Mouse (Mus musculus) limb, embryonic 12.5 days (tissue): ENCODE measurements around the gene Hoxd11. TPM values are rescaled to one million over a fixed set of nuclear protein-coding genes. Genes with fewer than 3 reads are reported as not detected.
A peak's percentile ranks its signal among the peaks of the same experiment; 100 is the strongest.

Experiments used
- ATAC-seq: fragments of 200-750 bp; cut with Nextera tagmentation; 2 replicates; pipeline ENCODE4 v1.8.0; 2017; ENCODE audit warnings: low read depth, moderate TSS enrichment; ENCODE audit not compliant: insufficient number of reproducible peaks, insufficient read depth, low FRiP score, low TSS enrichment
- H3K27ac ChIP-seq: fragments of 300-500 bp; sonication (generic); 2 replicates; pipeline ENCODE4 v1.5.1; 2016; ENCODE audit warnings: mild to moderate bottlenecking, moderate library complexity
- H3K27me3 ChIP-seq: fragments of 300-500 bp; sonication (generic); 2 replicates; pipeline ENCODE4 v1.6.1; 2016; ENCODE audit warnings: mild to moderate bottlenecking, moderate library complexity
- H3K36me3 ChIP-seq: fragments of 300-500 bp; sonication (generic); 2 replicates; pipeline ENCODE4 v1.6.1; 2016; ENCODE audit warnings: mild to moderate bottlenecking, moderate library complexity
- H3K4me1 ChIP-seq: fragments of 300-500 bp; sonication (generic); replicated peaks from 2 replicates; pipeline ENCODE4 v1.6.1; 2016
- H3K4me2 ChIP-seq: fragments of 300-500 bp; sonication (generic); 2 replicates; pipeline ENCODE4 v1.6.1; 2016; ENCODE audit warnings: mild to moderate bottlenecking, moderate library complexity
- H3K4me3 ChIP-seq: fragments of 300-500 bp; sonication (generic); replicated peaks from 2 replicates; pipeline ENCODE4 v1.5.1; 2016; ENCODE audit warnings: mild to moderate bottlenecking
- H3K9ac ChIP-seq: fragments of 300-500 bp; sonication (generic); replicated peaks from 2 replicates; pipeline ENCODE4 v1.6.1; 2016; ENCODE audit warnings: mild to moderate bottlenecking, moderate library complexity
- H3K9me3 ChIP-seq: fragments of 300-500 bp; sonication (generic); 2 replicates; pipeline ENCODE4 v1.6.1; 2016; ENCODE audit warnings: mild to moderate bottlenecking, moderate library complexity
- WGBS: fragments of 180-500 bp; shearing (Covaris S2); methylation state at CpG from one replicate; pipeline ENCODE4 v1.1.7; 2016; 5-methylcytosine and 5-hydroxymethylcytosine counted together
- polyA plus RNA-seq: library from polyadenylated mRNA; unstranded; fragments of >200 nt; fragmentation: Nextera tagmentation; extraction: Ambion mirVana; gene quantifications from 2 replicates; pipeline ENCODE4 v1.2.1, GENCODE M21; 2016

The Hoxd11 gene
- polyA plus RNA-seq, 1 experiment from 2014 or later = 62.0 TPM

GRCm38 (mm10) chr2:74674881-74675665, 4.3 kb upstream of the Hoxd11 start, which contains the start of gene Hoxd12:
TSS of gene Hoxd12 (plus strand) at chr2:74675013.
- WGBS = under 1% methylated on average over 47 of the region's 47 CpGs
- Histone ChIP-seq H3K36me3 (no peaks in the 10 kb centered on the region), H3K27me3 (peaks cover 59% of the 10 kb centered on the region), H3K4me1 (peaks cover 42% of the 10 kb centered on the region), H3K9ac (peak within 1 kb of the TSS; percentile 99), H3K27ac (peak within 1 kb of the TSS; percentile 99), H3K4me2 (peak within 1 kb of the TSS; percentile 74), H3K9me3 (no peaks in the 10 kb centered on the region), H3K4me3 (peak within 1 kb of the TSS; percentile 90)
- peak; percentile 48 for ATAC-seq

GRCm38 (mm10) chr2:74675666-74676282, 3.6 kb upstream of the Hoxd11 start:
- peaks cover 42% of the 10 kb centered on the region for H3K4me1 ChIP-seq
- no peak for ATAC-seq
- no peaks in the 10 kb centered on the region for H3K9me3 ChIP-seq
- no peaks in the 10 kb centered on the region for H3K36me3 ChIP-seq
- H3K4me2 ChIP-seq = peak overlapping the region; percentile 74
- peaks cover 62% of the 10 kb centered on the region for H3K27me3 ChIP-seq
- peak overlapping the region; percentile 99 for H3K27ac ChIP-seq
- peak overlapping the region; percentile 99 for H3K9ac ChIP-seq
- H3K4me3 ChIP-seq = peak overlapping the region; percentile 90
- 5% methylated on average over 24 of the region's 24 CpGs for WGBS

GRCm38 (mm10) chr2:74676376-74677052, 2.8 kb upstream of the Hoxd11 start:
- 8% methylated on average over 9 of the region's 9 CpGs for WGBS
- Histone ChIP-seq H3K9me3 (no peaks in the 10 kb centered on the region), H3K27me3 (peaks cover 68% of the 10 kb centered on the region), H3K36me3 (no peaks in the 10 kb centered on the region), H3K4me3 (peak overlapping the region; percentile 90), H3K4me2 (peak overlapping the region; percentile 74), H3K4me1 (peaks cover 42% of the 10 kb centered on the region), H3K9ac (peak overlapping the region; percentile 99), H3K27ac (peak overlapping the region; percentile 99)
- ATAC-seq = no peak

- H3K9ac ChIP-seq = peak overlapping the region; percentile 99
- peak overlapping the region; percentile 74 for H3K4me2 ChIP-seq
- peak overlapping the region; percentile 99 for H3K27ac ChIP-seq
- 16% methylated on average over 2 of the region's 2 CpGs for WGBS
- peak overlapping the region; percentile 90 for H3K4me3 ChIP-seq
- H3K36me3 ChIP-seq = no peaks in the 10 kb centered on the region
- peaks cover 47% of the 10 kb centered on the region for H3K4me1 ChIP-seq
- peaks cover 72% of the 10 kb centered on the region for H3K27me3 ChIP-seq
- no peak for ATAC-seq
- H3K9me3 ChIP-seq = no peaks in the 10 kb centered on the region
Measured at GRCm38 (mm10) chr2:74677106-74677505, 2.3 kb upstream of the Hoxd11 start.

GRCm38 (mm10) chr2:74679596-74679971, 227 bp downstream of the Hoxd11 start:
- Histone ChIP-seq H3K9me3 (no peaks in the 10 kb centered on the region), H3K27me3 (peaks cover 68% of the 10 kb centered on the region), H3K9ac (peak overlapping the region; percentile 99), H3K4me2 (peak overlapping the region; percentile 74), H3K4me1 (peaks cover 48% of the 10 kb centered on the region), H3K36me3 (peaks cover 3% of the 10 kb centered on the region; the same call in 1 of the 2 replicates), H3K4me3 (peak overlapping the region; percentile 90), H3K27ac (peak overlapping the region; percentile 98)
- WGBS = under 1% methylated on average over 26 of the region's 26 CpGs
- ATAC-seq = no peak

- Histone ChIP-seq H3K9me3 (no peaks in the 10 kb centered on the region), H3K4me3 (peak overlapping the region; percentile 90), H3K9ac (peak overlapping the region; percentile 99), H3K27me3 (peaks cover 64% of the 10 kb centered on the region), H3K4me1 (peaks cover 48% of the 10 kb centered on the region), H3K4me2 (peak overlapping the region; percentile 74), H3K36me3 (peaks cover 3% of the 10 kb centered on the region; the same call in 1 of the 2 replicates), H3K27ac (peak overlapping the region; percentile 98)
- ATAC-seq = no peak
- 1% methylated on average over 23 of the region's 23 CpGs for WGBS
Measured at GRCm38 (mm10) chr2:74679980-74680379, 623 bp downstream of the Hoxd11 start.

- H3K27me3 ChIP-seq = peaks cover 59% of the 10 kb centered on the region
- ATAC-seq = no peak
- peak overlapping the region; percentile 99 for H3K9ac ChIP-seq
- H3K27ac ChIP-seq = peak overlapping the region; percentile 98
- no peaks in the 10 kb centered on the region for H3K9me3 ChIP-seq
- WGBS = 2% methylated on average over 21 of the region's 21 CpGs
- H3K36me3 ChIP-seq = peaks cover 3% of the 10 kb centered on the region; the same call in 1 of the 2 replicates
- H3K4me2 ChIP-seq = peak overlapping the region; percentile 74
- peaks cover 40% of the 10 kb centered on the region for H3K4me1 ChIP-seq
- peak overlapping the region; percentile 90 for H3K4me3 ChIP-seq
Measured at GRCm38 (mm10) chr2:74680561-74681398, 1.4 kb downstream of the Hoxd11 start.

- Histone ChIP-seq H3K4me1 (peaks cover 33% of the 10 kb centered on the region; the same call in 1 of the 2 replicates), H3K9ac (peak overlapping the region; percentile 99), H3K4me2 (peak overlapping the region; percentile 74), H3K4me3 (peak overlapping the region; percentile 90), H3K9me3 (no peaks in the 10 kb centered on the region), H3K36me3 (peaks cover 3% of the 10 kb centered on the region; the same call in 1 of the 2 replicates), H3K27me3 (peaks cover 48% of the 10 kb centered on the region), H3K27ac (peak overlapping the region; percentile 98)
- under 1% methylated on average over 74 of the region's 78 CpGs for WGBS
- peak; percentile 56 for ATAC-seq
Measured at GRCm38 (mm10) chr2:74681594-74682531, 2.5 kb downstream of the Hoxd11 start.

- WGBS = under 1% methylated on average over 50 of the region's 51 CpGs
- 0 out of 2 replicates have a peak, but pooled peaks have one; percentile 4 for ATAC-seq
- Histone ChIP-seq H3K4me1 (peaks cover 37% of the 10 kb centered on the region; the same call in 1 of the 2 replicates), H3K9me3 (no peaks in the 10 kb centered on the region), H3K36me3 (peaks cover 10% of the 10 kb centered on the region; the same call in 1 of the 2 replicates), H3K4me3 (peak overlapping the region; percentile 90), H3K4me2 (peak overlapping the region; percentile 74), H3K27ac (peak overlapping the region; percentile 98), H3K9ac (peak overlapping the region; percentile 99), H3K27me3 (peaks cover 49% of the 10 kb centered on the region)
Measured at GRCm38 (mm10) chr2:74682796-74683195, 3.4 kb downstream of the Hoxd11 start.
